Mouse (Mus musculus): ENCODE results near the gene Olfr632.
"Not testable (repeated sequence)": the region's sequence is repeated elsewhere in the genome, so short reads cannot be mapped to it uniquely, and the experiment has no call there.

Olfr632 gene

GRCm38 (mm10) chr7:103934264-103934663, at the start of gene Olfr632:
TSS of gene Olfr632 (plus strand) at chr7:103934347.
- DNase-seq, result no peak

- no peak for DNase-seq
These were observed 48.0 kb upstream of the Olfr632 start, which contains the start of gene Olfr66 for GRCm38 (mm10) chr7:103886152-103886551. TSS of gene Olfr66 (minus strand) at chr7:103886252.

GRCm38 (mm10) chr7:103894385-103894784, 39.8 kb upstream of the Olfr632 start, which contains the start of gene Olfr64:
TSS of gene Olfr64 (minus strand) at chr7:103894485.
- no peak for DNase-seq

- no peak for DNase-seq
These were observed 31.0 kb upstream of the Olfr632 start, which contains the start of gene Olfr65 for GRCm38 (mm10) chr7:103903187-103903586. TSS of gene Olfr65 (plus strand) at chr7:103903487.

GRCm38 (mm10) chr7:103910047-103910446, 24.1 kb upstream of the Olfr632 start:
- no peak for DNase-seq

GRCm38 (mm10) chr7:103912969-103913511, 21.1 kb upstream of the Olfr632 start:
- no peak for DNase-seq

- DNase-seq, result no peak
These were observed 18.8 kb upstream of the Olfr632 start for GRCm38 (mm10) chr7:103915338-103915737.

GRCm38 (mm10) chr7:103928525-103928924, 5.6 kb upstream of the Olfr632 start, which contains the start of gene Olfr631:
TSS of gene Olfr631 (plus strand) at chr7:103928825.
- DNase-seq, result no peak

GRCm38 (mm10) chr7:103942730-103943129, 8.6 kb downstream of the Olfr632 start:
- DNase-seq, result no peak

- no peak for DNase-seq
These were observed 10.0 kb downstream of the Olfr632 start, which contains the start of gene Olfr633 for GRCm38 (mm10) chr7:103944137-103944536. TSS of gene Olfr633 (plus strand) at chr7:103944437.

GRCm38 (mm10) chr7:103966873-103967272, 32.7 kb downstream of the Olfr632 start:
- not testable (repeated sequence) for DNase-seq

- no peak for DNase-seq
These were observed 36.7 kb downstream of the Olfr632 start, which contains the start of gene Olfr635 for GRCm38 (mm10) chr7:103970852-103971251. TSS of gene Olfr635 (plus strand) at chr7:103971152.

GRCm38 (mm10) chr7:103971782-103972181, 37.6 kb downstream of the Olfr632 start:
- DNase-seq, result no peak

Data from right cerebral cortex, adult 18-20 months (tissue).